Mouse (Mus musculus) thymus, adult 2 months (tissue): ENCODE results near the gene Gtf2ird1. TPM values are rescaled to one million over a fixed set of nuclear protein-coding genes. Genes with fewer than 3 reads are reported as not detected.

Experiments
- DNase-seq: peaks from one replicate; pipeline ENCODE4 v3.0.0; 2021
- H3K27ac ChIP-seq: fragments of 200-500 bp; 2 replicates; pipeline ENCODE4 v1.5.1; 2012; ENCODE audit warnings: low read length, control low read depth; ENCODE audit not compliant: control insufficient read depth, insufficient read depth
- H3K27me3 ChIP-seq: fragments of 200-500 bp; 2 replicates; pipeline ENCODE4 v1.6.1; 2012; ENCODE audit warnings: mild to moderate bottlenecking, low read length, moderate library complexity, mixed read lengths; ENCODE audit not compliant: control insufficient read depth, insufficient read depth
- H3K36me3 ChIP-seq: fragments of 200-500 bp; 2 replicates; pipeline ENCODE4 v1.6.1; 2012; ENCODE audit warnings: mild to moderate bottlenecking, low read length, moderate library complexity; ENCODE audit not compliant: control insufficient read depth, insufficient read depth
- H3K4me1 ChIP-seq: fragments of 200-500 bp; replicated peaks from 2 replicates; pipeline ENCODE4 v1.6.1; 2012; ENCODE audit warnings: low read length; ENCODE audit not compliant: control insufficient read depth, insufficient read depth
- H3K4me3 ChIP-seq: fragments of 200-500 bp; 2 replicates; pipeline ENCODE4 v1.5.1; 2012; ENCODE audit warnings: mild to moderate bottlenecking, low read length, control low read depth, moderate library complexity; ENCODE audit not compliant: control insufficient read depth, insufficient read depth
- CTCF ChIP-seq: fragments of 200-500 bp; IDR thresholded peaks from 2 replicates; pipeline ENCODE4 v1.5.1; 2012; ENCODE audit warnings: mild to moderate bottlenecking, control low read depth, low read length, moderate library complexity, borderline replicate concordance; ENCODE audit not compliant: control insufficient read depth, poor library complexity, insufficient read depth; ENCODE audit errors: extremely low read depth
- POLR2A ChIP-seq: fragments of 200-500 bp; IDR thresholded peaks from 2 replicates; pipeline ENCODE4 v1.6.1; 2012; ENCODE audit warnings: mild to moderate bottlenecking, low read length, control low read depth, moderate library complexity; ENCODE audit not compliant: control insufficient read depth, poor library complexity, insufficient read depth; ENCODE audit errors: extremely low read depth
- WGBS: fragments of 180-500 bp; shearing (Covaris S2); methylation state at CpG from one replicate; pipeline ENCODE4 v1.1.7; 2018; 5-methylcytosine and 5-hydroxymethylcytosine counted together
- polyA plus RNA-seq: library from polyadenylated mRNA; depleted of rRNA; stranded (reverse); fragments of >200 nt; gene quantifications from 2 replicates; pipeline ENCODE4 v1.2.3, GENCODE M21; 2012; rRNA removed

The Gtf2ird1 gene
- 75.6 and 83.9 TPM in 2 replicates for polyA plus RNA-seq

- TF ChIP-seq CTCF = no peak
- TF ChIP-seq POLR2A = no peak
- H3K27ac ChIP-seq = peak within 1 kb of the TSS; percentile 45
- peaks cover 15% of the 10 kb centered on the region for H3K4me1 ChIP-seq
- no peaks in the 10 kb centered on the region for H3K36me3 ChIP-seq
- DNase-seq = peak; percentile 63
- no peaks in the 10 kb centered on the region for H3K27me3 ChIP-seq
- WGBS = 2% methylated on average over 44 of the region's 44 CpGs
- peak within 1 kb of the TSS; percentile 79 for H3K4me3 ChIP-seq
These were observed at the start of gene Gtf2ird1 for GRCm38 (mm10) chr5:134456503-134456962. TSS of gene Gtf2ird1 (minus strand) at chr5:134456716.

DNA sequence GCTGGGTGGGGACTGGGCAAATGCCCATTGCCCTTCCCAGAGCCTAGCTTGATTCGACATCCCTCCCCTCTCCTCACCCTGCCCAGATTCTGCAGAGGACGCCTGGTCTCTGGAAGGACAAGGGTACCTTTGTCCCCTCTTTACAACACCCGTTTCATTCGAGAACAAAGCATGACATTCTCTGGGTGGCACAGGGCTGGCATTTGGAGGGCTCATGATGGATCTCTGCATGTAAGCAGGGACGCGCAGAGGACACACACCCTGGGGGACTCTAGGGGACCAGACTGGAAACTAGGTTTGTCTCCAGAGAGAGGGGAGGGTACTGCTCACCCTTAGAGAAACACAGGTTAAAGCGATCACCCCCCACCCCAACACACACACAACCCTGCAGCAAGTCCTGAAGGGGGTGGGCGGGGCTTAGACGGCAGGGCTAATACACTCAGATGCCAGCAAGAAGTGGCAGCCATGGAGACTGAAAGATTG is 49.3 kb upstream of the Gtf2ird1 start:
- DNase-seq = no peak
- Histone ChIP-seq H3K36me3 (no peaks in the 10 kb centered on the region), H3K27ac (no peak overlapping the region), H3K27me3 (no peaks in the 10 kb centered on the region), H3K4me3 (no peak overlapping the region), H3K4me1 (0 out of 2 replicates have a peak, but pooled peaks cover 2% of the 10 kb centered on the region)
- 97% methylated on average over 9 of the region's 9 CpGs for whole genome bisulfite sequencing
- TF ChIP-seq CTCF (no peak), POLR2A (no peak)

DNA sequence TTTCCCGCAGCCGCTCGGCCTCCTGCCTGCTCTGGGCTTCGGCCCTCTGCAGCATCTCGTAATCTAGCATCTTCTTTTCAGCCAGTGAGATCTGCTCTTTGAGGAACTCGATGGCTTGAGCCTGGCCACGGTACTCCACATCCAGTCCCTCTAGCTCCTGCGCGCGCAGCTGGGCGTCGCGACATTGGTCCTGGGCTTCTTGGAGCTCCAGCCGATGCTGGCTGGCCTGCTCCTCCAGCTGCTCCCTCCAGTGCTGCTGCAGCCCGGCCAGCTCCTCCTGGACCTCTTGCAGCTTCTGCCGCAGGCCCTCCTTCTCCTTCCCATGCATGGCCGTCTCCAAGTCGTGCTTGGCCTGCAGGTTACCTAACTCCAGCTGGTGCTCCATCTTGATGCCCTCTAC is 46.1 kb upstream of the Gtf2ird1 start:
- 96% methylated on average over 18 of the region's 18 CpGs for WGBS
- no peaks in the 10 kb centered on the region for H3K27me3 ChIP-seq
- H3K4me1 ChIP-seq = 0 out of 2 replicates have a peak, but pooled peaks cover 2% of the 10 kb centered on the region
- no peak overlapping the region for H3K27ac ChIP-seq
- DNase-seq = no peak
- no peaks in the 10 kb centered on the region for H3K36me3 ChIP-seq
- TF ChIP-seq POLR2A (no peak), CTCF (no peak)
- H3K4me3 ChIP-seq = no peak overlapping the region

- no peak for DNase-seq
- WGBS = 89% methylated on average over 9 of the region's 9 CpGs
- TF ChIP-seq POLR2A = no peak
- TF ChIP-seq CTCF = no peak
- no peaks in the 10 kb centered on the region for H3K27me3 ChIP-seq
- H3K4me1 ChIP-seq = no peaks in the 10 kb centered on the region
- no peak overlapping the region for H3K27ac ChIP-seq
- no peak overlapping the region for H3K4me3 ChIP-seq
- no peaks in the 10 kb centered on the region for H3K36me3 ChIP-seq
These were observed 44.9 kb upstream of the Gtf2ird1 start for GRCm38 (mm10) chr5:134501453-134501852.

- Histone ChIP-seq H3K27me3 (no peaks in the 10 kb centered on the region), H3K4me3 (no peak overlapping the region), H3K27ac (no peak overlapping the region), H3K36me3 (no peaks in the 10 kb centered on the region), H3K4me1 (no peaks in the 10 kb centered on the region)
- TF ChIP-seq POLR2A = no peak
- no peak for TF ChIP-seq CTCF
- WGBS = 95% methylated on average over 3 of the region's 3 CpGs
- DNase-seq = no peak
These were observed 44.2 kb upstream of the Gtf2ird1 start for GRCm38 (mm10) chr5:134500681-134501080.

- no peak overlapping the region for H3K4me3 ChIP-seq
- peak; percentile 60 for DNase-seq
- no peaks in the 10 kb centered on the region for H3K4me1 ChIP-seq
- TF ChIP-seq POLR2A (no peak), CTCF (peak; percentile 66; the same call in 1 of the 2 replicates)
- no peak overlapping the region for H3K27ac ChIP-seq
- H3K27me3 ChIP-seq = no peaks in the 10 kb centered on the region
- 88% methylated on average over 4 of the region's 4 CpGs for WGBS
- no peaks in the 10 kb centered on the region for H3K36me3 ChIP-seq
These were observed 43.5 kb upstream of the Gtf2ird1 start for GRCm38 (mm10) chr5:134500062-134500461.

DNA sequence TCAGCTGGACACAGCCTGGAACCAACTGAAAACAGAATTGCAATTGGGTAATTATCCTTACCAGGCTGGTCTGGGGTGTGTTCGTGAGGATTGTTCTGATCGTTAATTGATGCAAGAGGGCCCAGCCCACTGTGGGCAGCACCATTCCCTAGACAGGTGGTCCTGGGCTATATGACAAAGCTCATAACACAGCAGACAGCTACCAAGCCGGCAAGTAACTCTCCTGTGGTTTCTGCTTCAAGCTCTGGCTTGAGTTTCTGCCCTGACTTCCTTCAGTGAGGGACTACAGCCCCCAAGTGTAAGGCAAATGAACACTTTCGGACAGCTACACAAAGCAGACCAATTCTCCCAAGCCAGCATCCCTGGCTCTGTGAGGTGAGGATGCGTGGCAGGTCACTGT is 40.5 kb upstream of the Gtf2ird1 start:
- DNase-seq = no peak
- Histone ChIP-seq H3K36me3 (no peaks in the 10 kb centered on the region), H3K27me3 (no peaks in the 10 kb centered on the region), H3K4me3 (no peak overlapping the region), H3K27ac (no peak overlapping the region), H3K4me1 (peaks cover 5% of the 10 kb centered on the region)
- WGBS = 98% methylated on average over 5 of the region's 5 CpGs
- TF ChIP-seq CTCF (no peak), POLR2A (no peak)
